Mouse (Mus musculus) cerebellum, adult 2 months (tissue): ENCODE measurements at regions not wholly inside any gene's neighbourhood (a gene's known extent, or its start where the extent isn't known, plus 50 kb on each side); places are given as distances from the start of the nearest gene placed in this dataset.

Experiments
- CTCF ChIP-seq: fragments of 200-500 bp; IDR thresholded peaks from 2 replicates; pipeline ENCODE4 v1.5.1; 2011; ENCODE audit warnings: low read depth, mild to moderate bottlenecking, control low read depth, low read length, moderate library complexity, borderline replicate concordance; ENCODE audit not compliant: insufficient read depth
- POLR2A ChIP-seq: fragments of 200-500 bp; IDR thresholded peaks from 2 replicates; pipeline ENCODE4 v1.6.1; 2011; ENCODE audit warnings: low read length, control low read depth, borderline replicate concordance; ENCODE audit not compliant: insufficient read depth

GRCm38 (mm10) chr9:104443236-104443635 is 103.8 kb upstream of the Cpne4 start:
- TF ChIP-seq CTCF: no peak
- no peak for TF ChIP-seq POLR2A
